Mouse (Mus musculus) lung, embryonic 14.5 days (tissue): ENCODE measurements around the gene Dytn. TPM values are rescaled to one million over a fixed set of nuclear protein-coding genes. Genes with fewer than 3 reads are reported as not detected.
"Not testable (repeated sequence)": the region's sequence is repeated elsewhere in the genome, so short reads cannot be mapped to it uniquely, and the experiment has no call there.

Experiments used
- ATAC-seq: fragments of 200-750 bp; cut with Nextera tagmentation; 2 replicates; pipeline ENCODE4 v1.8.0; 2017; ENCODE audit warnings: mild to moderate bottlenecking, moderate TSS enrichment, moderate library complexity; ENCODE audit not compliant: insufficient read depth
- DNase-seq: peaks from one replicate; pipeline ENCODE4 v3.0.0-alpha.2; 2015
- H3K27ac ChIP-seq: fragments of 300-500 bp; sonication (generic); 2 replicates; pipeline ENCODE4 v1.5.1; 2014; ENCODE audit warnings: low read depth, mild to moderate bottlenecking, moderate library complexity
- H3K27me3 ChIP-seq: fragments of 300-500 bp; sonication (generic); 2 replicates; pipeline ENCODE4 v1.6.1; 2014; ENCODE audit warnings: low read length, control low read depth; ENCODE audit not compliant: insufficient read depth
- H3K36me3 ChIP-seq: fragments of 300-500 bp; sonication (generic); 2 replicates; pipeline ENCODE4 v1.6.1; 2014; ENCODE audit warnings: control low read depth; ENCODE audit not compliant: insufficient read depth
- H3K4me1 ChIP-seq: fragments of 300-500 bp; sonication (generic); 2 replicates; pipeline ENCODE4 v1.6.1; 2014; ENCODE audit warnings: antibody characterized with exemption, control low read depth; ENCODE audit not compliant: insufficient read depth
- H3K4me2 ChIP-seq: fragments of 300-500 bp; sonication (generic); 2 replicates; pipeline ENCODE4 v1.6.1; 2014; ENCODE audit warnings: mild to moderate bottlenecking
- H3K4me3 ChIP-seq: fragments of 300-500 bp; sonication (generic); 2 replicates; pipeline ENCODE4 v1.5.1; 2014; ENCODE audit warnings: low read depth, low read length
- H3K9ac ChIP-seq: fragments of 300-500 bp; sonication (generic); 2 replicates; pipeline ENCODE4 v1.6.1; 2014
- H3K9me3 ChIP-seq: fragments of 300-500 bp; sonication (generic); 2 replicates; pipeline ENCODE4 v1.6.1; 2016; ENCODE audit warnings: low read depth, low read length, control low read depth
- CTCF ChIP-seq: IDR thresholded peaks from 2 replicates; pipeline ENCODE4 v1.5.1; 2016; ENCODE audit warnings: antibody characterized with exemption, low read depth
- WGBS: fragments of 180-500 bp; shearing (Covaris S2); extraction: QIAGEN DNeasy Blood & Tissue Kit; methylation state at CpG from one replicate; pipeline ENCODE4 v1.1.7; 2014; 5-methylcytosine and 5-hydroxymethylcytosine counted together
- polyA plus RNA-seq: library from polyadenylated mRNA; unstranded; fragments of >200 nt; fragmentation: Nextera tagmentation; extraction: Ambion mirVana; gene quantifications from 2 replicates; pipeline ENCODE4 v1.2.1, GENCODE M21; 2014

Gene Dytn
- polyA plus RNA-seq, 1 experiment from 2014 or later, result not detected

- no peaks in the 10 kb centered on the region for H3K27me3 ChIP-seq
- H3K9me3 ChIP-seq, result no peaks in the 10 kb centered on the region
- no peaks in the 10 kb centered on the region for H3K4me1 ChIP-seq
- no peak overlapping the region for H3K4me2 ChIP-seq
- H3K27ac ChIP-seq, result no peak overlapping the region
- H3K9ac ChIP-seq, result no peak overlapping the region
- DNase-seq, result no peak
- no peak overlapping the region for H3K4me3 ChIP-seq
- no peak for TF ChIP-seq CTCF
- no peak for ATAC-seq
- WGBS, result 73% methylated on average over 6 of the region's 6 CpGs
- H3K36me3 ChIP-seq, result no peaks in the 10 kb centered on the region
These were observed 46.8 kb downstream of the Dytn start for GRCm38 (mm10) chr1:63639921-63640320.

GRCm38 (mm10) chr1:63630390-63630789 lies 56.3 kb downstream of the Dytn start:
- not testable (repeated sequence) for H3K36me3 ChIP-seq, H3K27me3 ChIP-seq, H3K9ac ChIP-seq, ATAC-seq, DNase-seq, H3K4me1 ChIP-seq, H3K4me2 ChIP-seq, H3K27ac ChIP-seq, H3K9me3 ChIP-seq, H3K4me3 ChIP-seq

DNA sequence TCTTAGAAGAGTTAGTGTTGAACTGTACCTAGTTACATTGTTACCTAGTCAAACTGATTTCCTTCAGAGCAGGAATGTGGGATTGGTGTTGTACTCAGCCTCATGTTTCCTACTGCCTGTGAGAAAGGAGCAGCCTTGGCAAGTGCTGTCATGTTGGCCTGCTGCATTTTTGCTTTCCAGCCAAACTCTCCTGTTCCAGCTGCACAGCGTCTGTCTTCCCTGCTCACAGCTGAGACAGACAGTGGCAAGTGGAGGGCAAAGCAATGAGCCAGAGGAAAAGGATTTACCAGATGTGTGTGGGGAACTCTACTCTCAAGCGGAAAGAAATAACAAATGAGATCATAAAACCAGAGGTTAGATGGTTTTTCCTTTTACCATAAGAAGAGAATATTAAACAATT lies 58.5 kb downstream of the Dytn start:
- Histone ChIP-seq H3K4me1 (no peaks in the 10 kb centered on the region), H3K9me3 (no peaks in the 10 kb centered on the region), H3K27ac (no peak overlapping the region), H3K27me3 (no peaks in the 10 kb centered on the region), H3K4me2 (no peak overlapping the region), H3K36me3 (no peaks in the 10 kb centered on the region), H3K9ac (no peak overlapping the region), H3K4me3 (no peak overlapping the region)
- ATAC-seq (no peak), DNase-seq (peak; percentile 29)
- WGBS, result 28% methylated on average over 2 of the region's 2 CpGs
- no peak for TF ChIP-seq CTCF

- H3K4me2 ChIP-seq, result no peak within 1 kb of the TSS
- DNase-seq (no peak), ATAC-seq (no peak)
- no peaks in the 10 kb centered on the region for H3K36me3 ChIP-seq
- WGBS, result 68% methylated on average over 3 of the region's 3 CpGs
- no peaks in the 10 kb centered on the region for H3K4me1 ChIP-seq
- H3K27ac ChIP-seq, result no peak within 1 kb of the TSS
- TF ChIP-seq CTCF, result no peak
- no peaks in the 10 kb centered on the region for H3K27me3 ChIP-seq
- no peaks in the 10 kb centered on the region for H3K9me3 ChIP-seq
- no peak within 1 kb of the TSS for H3K9ac ChIP-seq
- H3K4me3 ChIP-seq, result no peak within 1 kb of the TSS
These were observed 71.1 kb downstream of the Dytn start, which contains the start of gene Gm39653 for GRCm38 (mm10) chr1:63615668-63616067. Gene Gm39653, plus strand, starts transcription at chr1:63615968.

GRCm38 (mm10) chr1:63614594-63614993 lies 72.1 kb downstream of the Dytn start:
- Histone ChIP-seq H3K4me2 (no peak overlapping the region), H3K27me3 (no peaks in the 10 kb centered on the region), H3K4me1 (no peaks in the 10 kb centered on the region), H3K27ac (no peak overlapping the region), H3K9ac (no peak overlapping the region), H3K9me3 (no peaks in the 10 kb centered on the region), H3K4me3 (no peak overlapping the region), H3K36me3 (no peaks in the 10 kb centered on the region)
- ATAC-seq (no peak), DNase-seq (peak; percentile 87)
- WGBS, result under 1% methylated on average over 11 of the region's 11 CpGs
- no peak for TF ChIP-seq CTCF

DNA sequence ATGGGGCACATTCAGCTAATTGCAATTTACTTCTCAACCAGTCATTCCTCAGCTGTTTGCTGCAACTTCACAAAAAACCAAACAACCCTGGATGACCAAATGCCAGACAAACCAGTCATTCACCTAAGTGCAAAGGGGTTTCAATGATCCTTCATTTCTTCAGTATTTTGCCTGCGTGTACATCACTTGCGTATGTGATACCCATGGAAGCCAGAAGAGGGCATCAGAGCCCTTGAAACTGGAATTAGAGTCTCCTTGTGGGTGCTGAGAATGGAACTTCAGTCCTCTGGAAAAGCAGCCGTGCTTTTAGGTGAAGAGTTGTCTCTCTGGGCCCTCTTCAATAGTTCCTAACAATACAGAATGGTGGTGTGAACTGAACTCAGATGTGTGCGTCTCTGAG lies 77.1 kb downstream of the Dytn start:
- 84% methylated on average over 4 of the region's 4 CpGs for WGBS
- no peaks in the 10 kb centered on the region for H3K9me3 ChIP-seq
- ATAC-seq, result no peak

DNA sequence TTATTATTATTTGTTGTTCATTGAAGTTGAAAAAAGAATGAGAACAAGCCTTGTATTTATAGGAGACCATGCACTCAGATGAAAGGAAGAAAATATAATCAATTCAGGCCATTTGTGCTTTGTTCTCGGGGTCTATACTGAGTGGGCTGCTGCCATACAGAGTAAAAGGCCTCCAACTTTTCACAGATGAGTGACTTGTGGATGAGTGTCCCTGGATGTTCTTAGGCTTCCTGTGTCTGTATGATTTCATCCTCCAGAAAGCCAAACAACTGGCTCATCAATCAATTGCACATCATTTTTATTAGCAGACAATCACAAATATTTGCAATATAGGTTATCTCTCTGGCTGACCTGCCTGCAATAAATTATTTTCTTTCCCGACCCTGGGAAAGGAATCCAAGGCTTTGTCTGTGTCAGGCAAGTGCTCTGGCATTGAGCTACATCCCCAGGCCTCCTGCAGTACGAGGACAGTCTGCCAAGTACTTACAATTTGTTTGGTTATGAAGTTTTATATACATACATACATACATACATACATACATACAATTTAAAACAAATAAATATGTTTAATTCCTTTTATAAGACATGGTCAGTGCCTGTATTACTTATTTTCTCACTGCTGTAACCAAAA lies 82.7 kb downstream of the Dytn start:
- H3K4me3 ChIP-seq, result no peak overlapping the region
- H3K4me2 ChIP-seq, result no peak overlapping the region
- H3K9me3 ChIP-seq, result no peaks in the 10 kb centered on the region
- TF ChIP-seq CTCF, result no peak
- H3K27me3 ChIP-seq, result no peaks in the 10 kb centered on the region
- 20% methylated on average over 3 of the region's 3 CpGs for WGBS
- H3K9ac ChIP-seq, result no peak overlapping the region
- DNase-seq, result peak; percentile 88
- H3K36me3 ChIP-seq, result no peaks in the 10 kb centered on the region
- peak; percentile 91 for ATAC-seq
- H3K27ac ChIP-seq, result no peak overlapping the region
- no peaks in the 10 kb centered on the region for H3K4me1 ChIP-seq

More for the DNA sequence above, 77.1 kb downstream of the Dytn start:
- Histone ChIP-seq H3K4me2 (no peak overlapping the region), H3K4me1 (no peaks in the 10 kb centered on the region), H3K27me3 (no peaks in the 10 kb centered on the region), H3K9ac (no peak overlapping the region), H3K27ac (no peak overlapping the region), H3K36me3 (no peaks in the 10 kb centered on the region), H3K4me3 (no peak overlapping the region)
- DNase-seq, result no peak
- no peak for TF ChIP-seq CTCF

DNA sequence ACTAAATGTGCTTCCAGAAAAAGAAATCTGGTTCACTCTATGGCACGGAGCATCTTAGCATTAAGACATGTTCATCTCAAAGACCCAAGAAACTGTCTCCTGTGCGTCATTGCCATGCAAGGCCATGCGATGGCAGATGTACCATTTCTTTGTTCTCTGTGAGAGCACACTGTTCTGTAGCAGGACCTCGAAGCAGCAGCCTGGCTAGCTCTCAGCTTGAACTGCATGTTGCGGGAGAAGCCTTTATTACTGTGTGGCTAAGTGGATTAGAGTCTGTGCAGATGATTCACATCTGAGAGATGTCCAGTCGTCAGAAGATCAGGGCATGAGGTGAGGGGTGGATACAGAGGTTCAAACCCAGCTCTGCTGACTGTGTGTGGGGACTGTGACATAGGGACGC lies 99.9 kb downstream of the Dytn start:
- TF ChIP-seq CTCF, result no peak
- Histone ChIP-seq H3K27ac (no peak overlapping the region), H3K27me3 (no peaks in the 10 kb centered on the region), H3K4me2 (no peak overlapping the region), H3K36me3 (no peaks in the 10 kb centered on the region), H3K4me3 (no peak overlapping the region), H3K4me1 (no peaks in the 10 kb centered on the region), H3K9ac (no peak overlapping the region), H3K9me3 (no peaks in the 10 kb centered on the region)
- no peak for ATAC-seq
- 63% methylated on average over 7 of the region's 7 CpGs for WGBS
- no peak for DNase-seq
